Mouse (Mus musculus) ES-E14 (cell line): Measurements from ENCODE around the gene Coro1c. TPM values are rescaled to one million over a fixed set of nuclear protein-coding genes. Genes with fewer than 3 reads are reported as not detected.
"Not testable (repeated sequence)": the region's sequence is repeated elsewhere in the genome, so short reads cannot be mapped to it uniquely, and the experiment has no call there.

Source experiments
- DNase-seq: peaks from one replicate; pipeline ENCODE4 v3.0.0-alpha.2; 2013; ENCODE audit warnings: low read depth, low spot score
- H3K27ac ChIP-seq: 2 replicates; pipeline ENCODE4 v1.5.1; 2012; ENCODE audit warnings: low read depth, mild to moderate bottlenecking, low read length, moderate library complexity, mixed read lengths; ENCODE audit not compliant: poor library complexity, insufficient read depth, severe bottlenecking
- H3K36me3 ChIP-seq: 2 replicates; pipeline ENCODE4 v1.6.1; 2012; ENCODE audit warnings: mild to moderate bottlenecking, low read length, moderate library complexity, mixed read lengths; ENCODE audit not compliant: control insufficient read depth, poor library complexity, insufficient read depth, severe bottlenecking
- H3K4me1 ChIP-seq, 2 experiments: fragments of 150-350 bp in 1 of 2; sonication (generic) in 1 of 2; 2 replicates each; pipeline ENCODE4 v1.6.1; 2012; ENCODE audit warnings: low read length in 2 of 2, mild to moderate bottlenecking in 1 of 2, mixed read lengths in 1 of 2; ENCODE audit not compliant: control insufficient read depth in 2 of 2, insufficient read depth in 2 of 2, poor library complexity in 1 of 2
- H3K4me3 ChIP-seq, 2 experiments: fragments of 150-350 bp in 1 of 2; sonication (generic) in 1 of 2; 2 replicates each; pipeline ENCODE4 v1.5.1; 2012; ENCODE audit warnings: low read length in 2 of 2, low read depth in 1 of 2, mild to moderate bottlenecking in 1 of 2, mixed read lengths in 1 of 2; ENCODE audit not compliant: insufficient read depth in 1 of 2, poor library complexity in 1 of 2, severe bottlenecking in 1 of 2
- H3K9ac ChIP-seq: 2 replicates; pipeline ENCODE4 v1.6.1; 2012; ENCODE audit warnings: low read depth, mild to moderate bottlenecking, low read length, mixed read lengths; ENCODE audit not compliant: poor library complexity, insufficient read depth, severe bottlenecking
- H3K9me3 ChIP-seq: fragments of 150-350 bp; sonication (generic); 2 replicates; pipeline ENCODE4 v1.6.1; 2012; ENCODE audit warnings: low read depth, mild to moderate bottlenecking, low read length; ENCODE audit not compliant: control insufficient read depth, insufficient read depth
- CHD2 ChIP-seq: IDR thresholded peaks from 2 replicates; pipeline ENCODE4 v1.6.1; 2014; ENCODE audit warnings: mild to moderate bottlenecking, low read depth, low read length, inconsistent platforms
- HCFC1 ChIP-seq: IDR thresholded peaks from 2 replicates; pipeline ENCODE4 v1.6.1; 2012; ENCODE audit warnings: low read length, inconsistent platforms, borderline replicate concordance; ENCODE audit not compliant: insufficient read depth
- MAFK ChIP-seq: IDR thresholded peaks from 2 replicates; pipeline ENCODE4 v1.6.1; 2014; ENCODE audit warnings: mild to moderate bottlenecking, low read depth, low read length, inconsistent platforms; ENCODE audit not compliant: insufficient read depth
- ZC3H11A ChIP-seq: IDR thresholded peaks from 2 replicates; pipeline ENCODE4 v1.6.1; 2012; ENCODE audit warnings: low read depth, mild to moderate bottlenecking, inconsistent platforms, low read length, borderline replicate concordance
- ZNF384 ChIP-seq: IDR thresholded peaks from 2 replicates; pipeline ENCODE4 v1.6.1; 2012; ENCODE audit warnings: low read depth, low read length, inconsistent platforms
- in situ Hi-C, 2 experiments: fragments of 600-800 bp; cut with MboI; formaldehyde crosslinking; loops; one replicate each; pipeline ENCODE4 v1.15.1; 2025; ENCODE audit warnings: low sequenced_read_pairs in 2 of 2, inconsistent platforms in 1 of 2; ENCODE audit not compliant: unreplicated experiment in 2 of 2
- total RNA-seq: library from RNA; depleted of rRNA; stranded (reverse); fragments of 300-350 nt; gene quantifications from 2 replicates; pipeline ENCODE4 v1.2.3, GENCODE M21; 2012

Gene Coro1c
- total RNA-seq, 1 experiment, result 150 TPM

DNA sequence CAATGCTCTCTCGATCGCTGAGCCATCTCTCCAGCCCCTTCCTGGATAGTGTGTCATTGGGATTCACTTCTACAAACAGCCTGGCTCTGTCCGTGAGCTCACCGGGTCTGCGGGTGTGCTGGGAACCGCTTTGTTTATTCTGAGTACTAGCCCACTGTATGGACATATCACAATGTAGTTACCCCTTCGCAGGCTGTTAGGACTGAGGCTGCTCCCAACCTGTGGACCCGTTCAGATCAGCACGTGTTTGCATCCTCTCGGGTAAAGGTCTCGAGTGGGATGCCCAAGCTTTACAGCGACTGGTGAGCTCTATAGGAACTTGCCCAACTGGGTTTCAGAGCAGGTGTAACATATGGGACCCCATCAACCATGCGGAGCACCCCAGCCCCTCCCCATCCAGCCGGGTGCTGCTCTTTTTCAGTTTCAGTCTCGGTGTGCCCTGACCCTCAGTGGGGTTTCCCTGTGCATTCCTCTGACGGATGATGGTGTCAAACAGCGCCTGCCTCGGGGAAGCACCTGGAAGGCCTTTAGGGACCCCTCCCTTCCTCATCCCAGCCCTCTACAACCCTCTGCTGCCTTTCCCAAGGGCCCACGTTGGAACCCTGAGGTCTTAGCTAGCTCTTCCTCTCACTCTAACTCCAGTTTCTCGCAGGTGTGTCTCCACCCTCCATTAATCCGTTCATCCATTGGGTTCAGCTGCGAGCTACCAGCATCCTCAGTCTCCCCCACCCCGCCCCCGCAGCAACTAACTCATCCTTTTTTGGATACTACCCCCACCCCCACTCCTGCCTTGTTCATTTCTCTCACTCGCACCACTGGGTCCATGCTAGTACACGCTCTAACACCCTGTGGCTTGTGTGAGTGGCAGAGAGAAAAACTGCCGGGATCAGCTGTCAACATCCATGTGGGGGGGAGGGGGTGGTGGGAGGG lies 94.2 kb downstream of the Coro1c start:
- in situ Hi-C loops, result loop anchor here in 1 of 2 experiments (5.0 to 10.0 kb wide), 2 partner anchors 37 to 450 kb away; no protein-coding TSS in a partner anchor
- H3K9ac ChIP-seq, result peak overlapping the region; percentile 37; the same call in 1 of the 2 replicates
- H3K27ac ChIP-seq, result no peak overlapping the region
- TF ChIP-seq ZNF384, result no peak
- no peak for TF ChIP-seq CHD2
- TF ChIP-seq HCFC1, result no peak
- no peak for TF ChIP-seq MAFK
- TF ChIP-seq ZC3H11A, result no peak
- no peak for DNase-seq
- H3K9me3 ChIP-seq, result no peaks in the 10 kb centered on the region
- peak overlapping the region in 1 of 2 experiments; percentile 21; a peak in 1 of 4 replicates for H3K4me3 ChIP-seq
- no peaks in the 10 kb centered on the region for H3K36me3 ChIP-seq
- H3K4me1 ChIP-seq, result peaks cover 0 to 20% of the 10 kb centered on the region in 2 experiments; a peak in 2 of 4 replicates

DNA sequence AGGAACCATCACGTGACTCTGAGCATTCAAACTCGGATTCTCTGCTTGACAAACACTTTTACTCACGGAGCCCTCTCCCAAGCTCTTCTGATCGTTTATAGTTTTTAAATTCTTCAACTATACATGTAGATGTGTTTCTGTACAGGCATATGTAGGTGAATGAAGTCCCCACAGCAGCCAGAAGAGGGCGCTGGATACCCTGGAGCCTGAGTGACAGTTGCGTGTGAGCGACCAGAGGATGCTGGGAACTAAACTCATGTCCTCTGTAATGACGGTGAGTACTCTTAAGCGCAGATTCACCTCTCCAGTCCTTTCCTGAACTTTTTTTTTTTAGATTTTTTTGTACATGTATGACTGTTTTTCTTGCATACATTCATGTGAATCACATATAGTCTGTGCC lies 95.0 kb downstream of the Coro1c start:
- Histone ChIP-seq H3K9me3 (no peaks in the 10 kb centered on the region), H3K9ac (peak overlapping the region; percentile 37; the same call in 1 of the 2 replicates), H3K4me1 (peaks cover 0 to 16% of the 10 kb centered on the region in 2 experiments; a peak in 2 of 4 replicates), H3K36me3 (no peaks in the 10 kb centered on the region), H3K4me3 (no peak overlapping the region), H3K27ac (no peak overlapping the region)
- TF ChIP-seq MAFK (no peak), ZNF384 (no peak), HCFC1 (no peak), ZC3H11A (no peak), CHD2 (no peak)
- peak; percentile 80 for DNase-seq
- in situ Hi-C loops, result loop anchor here in 1 of 2 experiments (5.0 to 10.0 kb wide), 2 partner anchors 36 to 449 kb away; no protein-coding TSS in a partner anchor

DNA sequence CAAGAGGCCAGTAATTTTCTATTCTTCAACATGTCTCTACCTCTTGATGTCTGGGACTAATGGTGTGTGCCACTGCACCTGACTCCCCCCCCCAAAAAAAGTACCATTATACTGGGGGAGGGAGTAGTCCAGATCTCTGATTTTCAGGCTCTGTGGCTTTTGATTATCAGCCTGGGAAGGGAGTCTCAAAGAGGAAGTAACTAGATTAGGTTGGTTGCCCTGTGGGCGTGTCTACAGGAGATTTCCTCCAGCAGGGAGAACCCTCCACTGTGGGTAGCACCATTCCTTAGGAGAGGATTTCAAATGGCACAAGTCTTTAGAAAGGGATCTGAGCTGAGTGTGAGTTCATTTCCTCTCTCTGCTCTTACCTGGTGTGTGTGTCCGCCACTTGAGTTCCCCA lies 95.9 kb downstream of the Coro1c start:
- Histone ChIP-seq H3K27ac (no peak overlapping the region), H3K4me1 (peaks cover 0 to 13% of the 10 kb centered on the region in 2 experiments; a peak in 2 of 4 replicates), H3K4me3 (no peak overlapping the region), H3K36me3 (no peaks in the 10 kb centered on the region), H3K9ac (no peak overlapping the region), H3K9me3 (no peaks in the 10 kb centered on the region)
- no peak for DNase-seq
- in situ Hi-C loops, result loop anchor here in 1 of 2 experiments (5.0 to 10.0 kb wide), 2 partner anchors 35 to 448 kb away; no protein-coding TSS in a partner anchor
- no peak for TF ChIP-seq ZC3H11A

DNA sequence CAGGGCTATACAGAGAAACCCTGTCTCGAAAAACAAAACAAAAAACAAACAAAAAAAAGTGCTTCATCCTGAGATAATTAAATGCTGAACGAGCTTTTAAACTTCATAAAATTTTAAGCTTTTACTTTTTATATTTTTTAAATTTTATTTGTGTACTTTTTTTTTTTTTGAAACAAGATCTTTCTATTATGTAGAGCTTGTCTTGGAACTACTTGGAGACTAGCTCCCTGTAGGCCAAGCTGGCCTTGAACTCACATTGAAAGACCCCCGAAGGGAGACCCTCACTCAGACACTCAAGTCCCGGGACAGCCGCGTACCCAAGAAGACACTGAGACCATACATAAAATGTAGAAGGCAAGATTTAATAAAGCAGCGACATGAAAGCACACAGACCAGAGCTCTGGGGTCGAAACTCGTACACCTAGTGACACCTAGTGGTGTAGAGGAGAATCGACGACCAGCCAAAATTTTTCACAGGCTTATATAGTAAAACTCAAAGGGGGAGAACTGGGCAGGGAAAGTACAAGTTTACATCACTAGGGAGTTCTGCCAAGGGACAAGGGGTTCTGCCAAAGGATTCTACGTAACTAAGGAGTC lies 96.6 kb downstream of the Coro1c start:
- in situ Hi-C loops, result loop anchor here in 1 of 2 experiments (5.0 to 10.0 kb wide), 2 partner anchors 35 to 447 kb away; no protein-coding TSS in a partner anchor
- H3K9ac ChIP-seq, H3K9me3 ChIP-seq, H3K36me3 ChIP-seq, H3K27ac ChIP-seq, H3K4me3 ChIP-seq, DNase-seq: not testable (repeated sequence)
- H3K4me1 ChIP-seq, result peaks cover 0 to 13% of the 10 kb centered on the region in 2 experiments; a peak in 2 of 4 replicates
